Comparison of ENCODE assay signal across 7 mouse cellular contexts in the genomic region with DNA sequence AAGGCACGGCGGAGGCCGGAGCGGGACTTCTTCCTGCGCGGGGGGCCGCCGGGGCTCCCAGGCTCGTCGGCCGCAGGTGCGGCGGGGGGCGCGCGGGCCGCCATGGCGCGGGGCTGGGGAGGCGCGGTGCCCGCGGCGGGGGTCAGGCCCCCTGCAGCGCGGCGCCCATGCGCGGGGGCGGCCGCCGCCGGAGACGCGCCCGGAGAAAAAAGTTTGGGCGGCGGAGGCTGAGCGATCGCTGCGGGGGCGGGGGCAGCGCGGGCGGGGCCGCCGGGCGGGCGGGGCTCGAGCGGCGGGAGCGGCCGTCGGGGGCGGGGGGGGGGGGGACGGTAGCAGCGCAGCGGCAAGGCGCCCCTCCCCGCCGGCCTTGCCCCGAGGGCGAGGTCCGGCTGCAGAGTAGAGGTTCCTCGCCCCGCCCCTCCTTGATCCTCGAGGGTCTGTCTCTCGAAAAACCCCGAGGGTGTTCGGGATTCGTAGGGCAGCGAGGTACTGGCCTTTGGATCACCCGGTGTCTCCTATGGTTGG. TPM values are rescaled to one million over a fixed set of nuclear protein-coding genes. Genes with fewer than 3 reads are reported as not detected.
DNase-seq lines count a peak whose midpoint lies in the region; ATAC-seq and TF ChIP-seq lines count a peak whose summit lies in the region.

No protein-coding gene starts in this region.

- H3K4me3 ChIP-seq in thymus, adult 2 months (ENCODE audit: control insufficient read depth, insufficient read depth, low read length), result peak overlapping the region; percentile 16
- peak overlapping the region; percentile 64 for H3K4me3 ChIP-seq in forebrain, embryonic 10.5 days
- peak overlapping the region; percentile 53 for H3K4me3 ChIP-seq in kidney, postnatal 0 days (replicated peaks; ENCODE audit: low read depth, low read length)
- H3K4me3 ChIP-seq in midbrain, embryonic 16.5 days (ENCODE audit: low read depth, low read length), result peak overlapping the region; percentile 55

- 2% methylated on average over 57 of the region's 74 CpGs for WGBS in thymus, adult 2 months
- under 1% methylated on average over 53 of the region's 74 CpGs for WGBS in forebrain, embryonic 10.5 days
- 2% methylated on average over 34 of the region's 74 CpGs for WGBS in kidney, postnatal 0 days
- WGBS in midbrain, embryonic 16.5 days, result under 1% methylated on average over 14 of the region's 74 CpGs

- ATAC-seq in kidney, postnatal 0 days (replicated peaks; ENCODE audit: low FRiP score, low read depth), result no peak
- ATAC-seq in midbrain, embryonic 16.5 days, result no peak

- TF ChIP-seq CTCF in thymus, adult 2 months (IDR thresholded peaks at IDR 0.05; ENCODE audit: borderline replicate concordance, control insufficient read depth, extremely low read depth, insufficient read depth, low read length, poor library complexity), result no peak
- TF ChIP-seq CTCF in kidney, postnatal 0 days (IDR thresholded peaks at IDR 0.05; ENCODE audit: low read depth), result no peak

- TF ChIP-seq POLR2A in thymus, adult 2 months (IDR thresholded peaks at IDR 0.05; ENCODE audit: control insufficient read depth, extremely low read depth, insufficient read depth, low read length, poor library complexity), result no peak

- H3K9ac ChIP-seq in kidney, postnatal 0 days (ENCODE audit: low read depth, low read length), result peak overlapping the region; percentile 89
- peak overlapping the region; percentile 65 for H3K9ac ChIP-seq in midbrain, embryonic 16.5 days (ENCODE audit: low read depth, low read length)

- H3K27me3 ChIP-seq in thymus, adult 2 months (ENCODE audit: control insufficient read depth, insufficient read depth, low read length), result peaks cover 3% of the 10 kb centered on the region
- H3K27me3 ChIP-seq in forebrain, embryonic 10.5 days (ENCODE audit: poor library complexity, severe bottlenecking), result peaks cover 89% of the 10 kb centered on the region
- H3K27me3 ChIP-seq in kidney, postnatal 0 days (ENCODE audit: insufficient read depth, low read length), result no peaks in the 10 kb centered on the region
- peaks cover 22% of the 10 kb centered on the region for H3K27me3 ChIP-seq in midbrain, embryonic 16.5 days (ENCODE audit: control insufficient read depth, insufficient read depth, low read depth, low read length)

- no peaks in the 10 kb centered on the region for H3K36me3 ChIP-seq in thymus, adult 2 months (ENCODE audit: control insufficient read depth, insufficient read depth, low read length)
- no peaks in the 10 kb centered on the region for H3K36me3 ChIP-seq in forebrain, embryonic 10.5 days (replicated peaks)
- no peaks in the 10 kb centered on the region for H3K36me3 ChIP-seq in kidney, postnatal 0 days (ENCODE audit: insufficient read depth, low read length)
- no peaks in the 10 kb centered on the region for H3K36me3 ChIP-seq in midbrain, embryonic 16.5 days (ENCODE audit: control insufficient read depth, insufficient read depth, low read length)

- no peak overlapping the region for H3K27ac ChIP-seq in thymus, adult 2 months (ENCODE audit: control insufficient read depth, insufficient read depth, low read length)
- peak overlapping the region; percentile 79 for H3K27ac ChIP-seq in forebrain, embryonic 10.5 days
- peak overlapping the region; percentile 79 for H3K27ac ChIP-seq in kidney, postnatal 0 days
- no peak overlapping the region for H3K27ac ChIP-seq in midbrain, embryonic 16.5 days (ENCODE audit: low read length)

- peak overlapping the region; percentile 93 for H3K4me2 ChIP-seq in kidney, postnatal 0 days (ENCODE audit: low read length)
- peak overlapping the region; percentile 99 for H3K4me2 ChIP-seq in midbrain, embryonic 16.5 days (ENCODE audit: low read length)

- DNase-seq in thymus, adult 2 months, result no peak
- DNase-seq in thymus, postnatal 10 days (ENCODE audit: low spot score in 2 of 2), result no peak
- no peak for DNase-seq in forebrain, embryonic 10.5 days (ENCODE audit: extremely low spot score, low spot score)
- DNase-seq in kidney, postnatal 0 days (ENCODE audit: low spot score), result no peak
- no peak for DNase-seq in layer of hippocampus, postnatal 14 days (ENCODE audit: low spot score in 2 of 2)
- no peak for DNase-seq in gastrocnemius, postnatal 10 days

- peaks cover 7% of the 10 kb centered on the region for H3K4me1 ChIP-seq in thymus, adult 2 months (replicated peaks; ENCODE audit: control insufficient read depth, insufficient read depth, low read length)
- peaks cover 70% of the 10 kb centered on the region for H3K4me1 ChIP-seq in forebrain, embryonic 10.5 days
- H3K4me1 ChIP-seq in kidney, postnatal 0 days (replicated peaks; ENCODE audit: insufficient read depth, low read length), result peaks cover 21% of the 10 kb centered on the region; the same call in 1 of the 2 replicates
- H3K4me1 ChIP-seq in midbrain, embryonic 16.5 days (ENCODE audit: control insufficient read depth, insufficient read depth, low read length), result peaks cover 16% of the 10 kb centered on the region

- no peaks in the 10 kb centered on the region for H3K9me3 ChIP-seq in forebrain, embryonic 10.5 days
- H3K9me3 ChIP-seq in kidney, postnatal 0 days (replicated peaks; ENCODE audit: low read length), result no peaks in the 10 kb centered on the region
- H3K9me3 ChIP-seq in midbrain, embryonic 16.5 days (replicated peaks; ENCODE audit: control insufficient read depth, low read length, poor library complexity, severe bottlenecking), result no peaks in the 10 kb centered on the region

RNA-seq across cellular contexts. Expression of a gene that starts 12.9 kb away (rescaled TPM):
- polyA plus RNA-seq in thymus, adult 2 months (2012; rRNA removed), result 18.7 and 19.5 TPM in 2 replicates
- polyA plus RNA-seq in forebrain, embryonic 10.5 days (2016; fragmentation: Nextera tagmentation; extraction: Ambion mirVana), result 3.3 and 3.9 TPM in 2 replicates
- polyA plus RNA-seq in kidney, postnatal 0 days (2015; fragmentation: Nextera tagmentation; extraction: Ambion mirVana), result 9.8 and 11.3 TPM in 2 replicates
- 6.7 and 8.2 TPM in 2 replicates for polyA plus RNA-seq in midbrain, embryonic 16.5 days (2015; fragmentation: Nextera tagmentation; extraction: Ambion mirVana)
- total RNA-seq in layer of hippocampus, postnatal 14 days (2021), result 10 to 100 TPM; 10.7 to 11.7 TPM
- 1 to 10 TPM; 2.6 to 4.9 TPM for total RNA-seq in gastrocnemius, postnatal 10 days (2021)

RNA-seq across cellular contexts. Expression of a gene that starts 39.1 kb away (rescaled TPM):
- polyA plus RNA-seq in thymus, adult 2 months (2012; rRNA removed), result 0.50 and 0.88 TPM in 2 replicates
- polyA plus RNA-seq in forebrain, embryonic 10.5 days (2016; fragmentation: Nextera tagmentation; extraction: Ambion mirVana), result 0.41 and 0.50 TPM in 2 replicates
- 0.63 and 0.78 TPM in 2 replicates for polyA plus RNA-seq in kidney, postnatal 0 days (2015; fragmentation: Nextera tagmentation; extraction: Ambion mirVana)
- polyA plus RNA-seq in midbrain, embryonic 16.5 days (2015; fragmentation: Nextera tagmentation; extraction: Ambion mirVana), result 0.63 and 0.85 TPM in 2 replicates
- total RNA-seq in layer of hippocampus, postnatal 14 days (2021), result 1 to 10 TPM; 1.2 TPM
- 10 to 100 TPM; 63.6 to 64.4 TPM for total RNA-seq in gastrocnemius, postnatal 10 days (2021)

RNA-seq across cellular contexts. Expression of a gene that starts 58.7 kb away (rescaled TPM):
- 17.6 and 19.6 TPM in 2 replicates for polyA plus RNA-seq in thymus, adult 2 months (2012; rRNA removed)
- 109 and 120 TPM in 2 replicates for polyA plus RNA-seq in forebrain, embryonic 10.5 days (2016; fragmentation: Nextera tagmentation; extraction: Ambion mirVana)
- 48.9 and 55.9 TPM in 2 replicates for polyA plus RNA-seq in kidney, postnatal 0 days (2015; fragmentation: Nextera tagmentation; extraction: Ambion mirVana)
- 111 and 116 TPM in 2 replicates for polyA plus RNA-seq in midbrain, embryonic 16.5 days (2015; fragmentation: Nextera tagmentation; extraction: Ambion mirVana)
- total RNA-seq in layer of hippocampus, postnatal 14 days (2021), result 100 to 1,000 TPM in 1 of 2 experiments, 10 to 100 TPM in 1; 96.1 to 101 TPM
- total RNA-seq in gastrocnemius, postnatal 10 days (2021), result 10 to 100 TPM; 35.5 to 48.5 TPM

RNA-seq across cellular contexts. Expression of a gene that starts 58.8 kb away (rescaled TPM):
- polyA plus RNA-seq in thymus, adult 2 months (2012; rRNA removed), result 45.3 and 58.7 TPM in 2 replicates
- 29.4 and 29.7 TPM in 2 replicates for polyA plus RNA-seq in forebrain, embryonic 10.5 days (2016; fragmentation: Nextera tagmentation; extraction: Ambion mirVana)
- 14.5 and 15.6 TPM in 2 replicates for polyA plus RNA-seq in kidney, postnatal 0 days (2015; fragmentation: Nextera tagmentation; extraction: Ambion mirVana)
- polyA plus RNA-seq in midbrain, embryonic 16.5 days (2015; fragmentation: Nextera tagmentation; extraction: Ambion mirVana), result 27.0 and 28.0 TPM in 2 replicates
- total RNA-seq in layer of hippocampus, postnatal 14 days (2021), result 10 to 100 TPM; 32.3 to 37.9 TPM
- 10 to 100 TPM in 1 of 2 experiments, 1 to 10 TPM in 1; 8.3 to 13.3 TPM for total RNA-seq in gastrocnemius, postnatal 10 days (2021)

Comparison
In these comparisons a context has a peak if more than half of its experiments do, and no peak if none do; other contexts are left out.
1. H3K27ac ChIP-seq: peak in forebrain, embryonic 10.5 days (single experiment) and kidney, postnatal 0 days (single experiment); none in thymus, adult 2 months (single experiment) and midbrain, embryonic 16.5 days (single experiment).
2. Peak in every context shown above with its lines, with median percentiles within 50 percentile points of each other: H3K4me3 ChIP-seq.